Comparison of ENCODE assay signal across 19 mouse cellular contexts in the genomic region with DNA sequence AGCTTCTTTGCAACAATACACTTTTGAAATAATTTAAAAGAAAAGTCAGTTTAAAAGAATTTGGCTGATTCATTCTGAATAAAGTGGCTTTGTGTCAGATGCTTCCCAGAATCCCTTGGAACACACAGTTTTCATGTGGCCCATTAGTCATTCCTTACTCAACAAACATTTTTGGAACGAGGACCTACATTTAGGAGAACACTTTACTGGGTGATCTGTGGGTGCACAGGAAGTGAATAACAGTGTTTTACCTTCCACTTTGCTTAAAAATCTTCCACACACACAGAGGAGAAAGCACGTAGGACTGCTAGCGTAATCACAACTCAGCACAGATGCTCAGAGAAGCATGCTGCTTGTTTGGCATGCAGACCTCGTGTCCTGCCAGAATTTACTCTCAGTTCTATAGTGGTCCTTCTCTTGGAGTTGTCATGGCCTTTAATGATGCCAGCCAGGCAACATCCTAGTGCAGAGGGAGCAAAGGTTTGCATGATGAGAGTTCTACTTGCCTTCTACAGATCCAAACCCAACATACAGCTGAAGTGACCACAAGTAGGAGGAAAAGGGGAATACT. TPM values are rescaled to one million over a fixed set of nuclear protein-coding genes. Genes with fewer than 3 reads are reported as not detected.
A peak's percentile ranks its signal among the peaks of the same experiment; 100 is the strongest.
DNase-seq lines count a peak whose midpoint lies in the region; ATAC-seq and TF ChIP-seq lines count a peak whose summit lies in the region.
"Had no signal": no experiment of that assay in that cellular context is flagged by ENCODE, and none has a peak within 500 bp of the region (broad histone marks: within the 10 kb centered on the region; RNA-seq: fewer than 3 reads in every experiment).

No protein-coding gene starts in this region.

- intact Hi-C loops in left cerebral cortex, adult 2 months (cut with DNase I), result loop anchor here (5.0 kb wide), 2 partner anchors 47 to 93 kb away; no protein-coding TSS in a partner anchor
- intact Hi-C loops in left cerebral cortex, postnatal 4 days (cut with DNase I), result no loop called here

- no peaks in the 10 kb centered on the region for H3K4me1 ChIP-seq in forebrain, postnatal 0 days (ENCODE audit: insufficient read depth)
- no peaks in the 10 kb centered on the region for H3K4me1 ChIP-seq in forebrain, embryonic 15.5 days
- H3K4me1 ChIP-seq in olfactory bulb, adult 2 months (ENCODE audit: control insufficient read depth, insufficient read depth, low read length), result no peaks in the 10 kb centered on the region
- no peaks in the 10 kb centered on the region for H3K4me1 ChIP-seq in forebrain, embryonic 14.5 days (ENCODE audit: control insufficient read depth, insufficient read depth, low read length)
- H3K4me1 ChIP-seq: embryonic facial prominence, embryonic 10.5 days had no signal

- peak; percentile 47 for DNase-seq in forebrain, postnatal 0 days
- DNase-seq in left cerebral cortex, adult 2 months (ENCODE audit: extremely low spot score in 1 of 2, low spot score in 2 of 2), result peak; percentile 20 to 32
- DNase-seq in left cerebral cortex, postnatal 4 days, result no peak
- peak; percentile 81 for DNase-seq in brain, adult 2 months (ENCODE audit: low read depth, low spot score)
- no peak for DNase-seq in kidney, adult 9 months
- no peak for DNase-seq in forebrain, embryonic 14.5 days (ENCODE audit: low spot score)
- DNase-seq: cerebellum, adult 9-11 months; gastrocnemius, adult 2 months; liver, embryonic 13.5 days; lung, postnatal 10 days had no signal

- H3K9ac ChIP-seq in forebrain, postnatal 0 days, result no peak overlapping the region
- H3K9ac ChIP-seq in forebrain, embryonic 15.5 days (replicated peaks), result no peak overlapping the region
- no peak overlapping the region for H3K9ac ChIP-seq in forebrain, embryonic 14.5 days (ENCODE audit: low read length)
- H3K9ac ChIP-seq: heart, embryonic 12.5 days; liver, embryonic 13.5 days had no signal

- H3K27me3 ChIP-seq in forebrain, postnatal 0 days (ENCODE audit: insufficient read depth, low read length), result no peaks in the 10 kb centered on the region
- H3K27me3 ChIP-seq in forebrain, embryonic 15.5 days, result no peaks in the 10 kb centered on the region
- H3K27me3 ChIP-seq in forebrain, embryonic 14.5 days (replicated peaks; ENCODE audit: control insufficient read depth, insufficient read depth, low read length), result no peaks in the 10 kb centered on the region
- H3K27me3 ChIP-seq: heart, embryonic 12.5 days; liver, embryonic 13.5 days had no signal

- no peaks in the 10 kb centered on the region for H3K36me3 ChIP-seq in forebrain, postnatal 0 days (ENCODE audit: insufficient read depth)
- no peaks in the 10 kb centered on the region for H3K36me3 ChIP-seq in forebrain, embryonic 15.5 days
- no peaks in the 10 kb centered on the region for H3K36me3 ChIP-seq in forebrain, embryonic 14.5 days (ENCODE audit: control insufficient read depth, insufficient read depth, low read length)
- H3K36me3 ChIP-seq: embryonic facial prominence, embryonic 10.5 days; G1E; limb, embryonic 10.5 days; liver, embryonic 13.5 days had no signal

- H3K27ac ChIP-seq in forebrain, postnatal 0 days (ENCODE audit: low read depth, low read length), result no peak overlapping the region
- no peak overlapping the region for H3K27ac ChIP-seq in forebrain, embryonic 15.5 days (replicated peaks)
- H3K27ac ChIP-seq in left cerebral cortex, adult 2 months, result no peak overlapping the region
- peak overlapping the region; percentile 16; the same call in 1 of the 2 replicates for H3K27ac ChIP-seq in olfactory bulb, adult 2 months (ENCODE audit: insufficient read depth, low read depth, low read length)
- H3K27ac ChIP-seq in forebrain, embryonic 14.5 days (ENCODE audit: low read depth, low read length), result no peak overlapping the region
- H3K27ac ChIP-seq: embryonic facial prominence, embryonic 10.5 days; gastrocnemius, adult 2 months; limb, embryonic 10.5 days; liver, embryonic 13.5 days had no signal

- no peak for TF ChIP-seq CTCF in forebrain, postnatal 0 days (IDR thresholded peaks at IDR 0.05; ENCODE audit: low read depth)
- no peak for TF ChIP-seq CTCF in left cerebral cortex, adult 2 months (IDR thresholded peaks at IDR 0.05)
- no peak for TF ChIP-seq CTCF in olfactory bulb, adult 2 months (IDR thresholded peaks at IDR 0.05; ENCODE audit: insufficient read depth, low read depth, low read length)

- H3K4me3 ChIP-seq in forebrain, postnatal 0 days (ENCODE audit: low read depth, low read length), result no peak overlapping the region
- no peak overlapping the region for H3K4me3 ChIP-seq in forebrain, embryonic 15.5 days
- H3K4me3 ChIP-seq in left cerebral cortex, adult 2 months, result no peak overlapping the region
- H3K4me3 ChIP-seq in olfactory bulb, adult 2 months (ENCODE audit: insufficient read depth, low read depth, low read length), result no peak overlapping the region
- H3K4me3 ChIP-seq in forebrain, embryonic 14.5 days (ENCODE audit: low read depth, low read length), result no peak overlapping the region
- H3K4me3 ChIP-seq: embryonic facial prominence, embryonic 10.5 days; gastrocnemius, adult 2 months; heart, embryonic 12.5 days; limb, embryonic 10.5 days; liver, embryonic 13.5 days had no signal

- WGBS in forebrain, postnatal 0 days, result 40% methylated on average over 4 of the region's 4 CpGs
- WGBS in forebrain, embryonic 15.5 days, result 53% methylated on average over 4 of the region's 4 CpGs
- WGBS in olfactory bulb, adult 2 months, result 22% methylated on average over 4 of the region's 4 CpGs
- WGBS in forebrain, embryonic 14.5 days, result 64% methylated on average over 4 of the region's 4 CpGs

- H3K9me3 ChIP-seq in forebrain, postnatal 0 days (ENCODE audit: low read length), result no peaks in the 10 kb centered on the region
- H3K9me3 ChIP-seq in forebrain, embryonic 15.5 days, result no peaks in the 10 kb centered on the region
- H3K9me3 ChIP-seq in forebrain, embryonic 14.5 days (replicated peaks; ENCODE audit: control insufficient read depth, low read length), result no peaks in the 10 kb centered on the region
- H3K9me3 ChIP-seq: embryonic facial prominence, embryonic 10.5 days; G1E; heart, embryonic 12.5 days; limb, embryonic 10.5 days; liver, embryonic 13.5 days had no signal

- H3K4me2 ChIP-seq in forebrain, postnatal 0 days (ENCODE audit: low read depth), result no peak overlapping the region
- no peak overlapping the region for H3K4me2 ChIP-seq in forebrain, embryonic 15.5 days (replicated peaks)
- H3K4me2 ChIP-seq in forebrain, embryonic 14.5 days (ENCODE audit: low read length), result no peak overlapping the region
- H3K4me2 ChIP-seq: heart, embryonic 12.5 days; liver, embryonic 13.5 days had no signal

- no peak for TF ChIP-seq POLR2A in olfactory bulb, adult 2 months (IDR thresholded peaks at IDR 0.05; ENCODE audit: insufficient read depth, low read depth, low read length)

- ATAC-seq in forebrain, postnatal 0 days, result no peak
- no peak for ATAC-seq in forebrain, embryonic 15.5 days (replicated peaks)
- no peak for ATAC-seq in forebrain, embryonic 14.5 days

RNA-seq across cellular contexts. Expression of a gene that starts 1.7 kb away (rescaled TPM):
- total RNA-seq in forebrain, postnatal 0 days (2014; rRNA removed), result not detected in 2 replicates
- polyA plus RNA-seq in forebrain, postnatal 0 days (2015; fragmentation: Nextera tagmentation; extraction: Ambion mirVana), result not detected in 2 replicates
- polyA plus RNA-seq in forebrain, embryonic 15.5 days (2015; fragmentation: Nextera tagmentation; extraction: Ambion mirVana), result not detected in 2 replicates
- not detected for total RNA-seq in left cerebral cortex, adult 2 months (2021)
- total RNA-seq in left cerebral cortex, postnatal 4 days (2021), result not detected
- not detected in 2 replicates for polyA plus RNA-seq in olfactory bulb, adult 2 months (2012; ENCODE audit: insufficient read depth, insufficient read length, low replicate concordance, missing spikeins)
- not detected in 2 replicates for polyA plus RNA-seq in forebrain, embryonic 14.5 days (2014; fragmentation: Nextera tagmentation; extraction: Ambion mirVana)
- total RNA-seq: G1E; gastrocnemius, adult 2 months; hematopoietic stem cell, adult 5-6 weeks had no signal
- polyA plus RNA-seq: embryonic facial prominence, embryonic 10.5 days; G1E; heart, embryonic 12.5 days; kidney, embryonic 16.5 days; limb, embryonic 10.5 days; liver, embryonic 13.5 days; urinary bladder, adult 2 months had no signal

RNA-seq across cellular contexts. Expression of a gene that starts 17.9 kb away (rescaled TPM):
- 3.8 and 7.8 TPM in 2 replicates for total RNA-seq in forebrain, postnatal 0 days (2014; rRNA removed)
- polyA plus RNA-seq in forebrain, postnatal 0 days (2015; fragmentation: Nextera tagmentation; extraction: Ambion mirVana), result 2.9 and 3.2 TPM in 2 replicates
- polyA plus RNA-seq in forebrain, embryonic 15.5 days (2015; fragmentation: Nextera tagmentation; extraction: Ambion mirVana), result 1.5 and 1.9 TPM in 2 replicates
- 1 to 10 TPM; 6.8 to 7.4 TPM for total RNA-seq in left cerebral cortex, adult 2 months (2021)
- 1 to 10 TPM; 7.8 to 9.5 TPM for total RNA-seq in left cerebral cortex, postnatal 4 days (2021)
- not detected in 2 replicates for polyA plus RNA-seq in olfactory bulb, adult 2 months (2012; ENCODE audit: insufficient read depth, insufficient read length, low replicate concordance, missing spikeins)
- polyA plus RNA-seq in forebrain, embryonic 14.5 days (2014; fragmentation: Nextera tagmentation; extraction: Ambion mirVana), result 1.7 and 2.1 TPM in 2 replicates

RNA-seq across cellular contexts. Expression of a gene that starts 42.8 kb away (rescaled TPM):
- 1.4 and 2.2 TPM in 2 replicates for total RNA-seq in forebrain, postnatal 0 days (2014; rRNA removed)
- 1.5 and 2.4 TPM in 2 replicates for polyA plus RNA-seq in forebrain, postnatal 0 days (2015; fragmentation: Nextera tagmentation; extraction: Ambion mirVana)
- polyA plus RNA-seq in forebrain, embryonic 15.5 days (2015; fragmentation: Nextera tagmentation; extraction: Ambion mirVana), result 0.32 and 1.1 TPM in 2 replicates
- total RNA-seq in left cerebral cortex, adult 2 months (2021), result not detected
- total RNA-seq in left cerebral cortex, postnatal 4 days (2021), result under 1 TPM in 1 of 2 experiments, not detected in 1; 0.50 TPM
- polyA plus RNA-seq in olfactory bulb, adult 2 months (2012; ENCODE audit: insufficient read depth, insufficient read length, low replicate concordance, missing spikeins), result not detected in 2 replicates
- 1.2 TPM in 2 replicates for polyA plus RNA-seq in forebrain, embryonic 14.5 days (2014; fragmentation: Nextera tagmentation; extraction: Ambion mirVana)
- total RNA-seq: gastrocnemius, adult 2 months; hematopoietic stem cell, adult 5-6 weeks had no signal
- polyA plus RNA-seq: embryonic facial prominence, embryonic 10.5 days; heart, embryonic 12.5 days; kidney, embryonic 16.5 days; liver, embryonic 13.5 days; urinary bladder, adult 2 months had no signal

RNA-seq across cellular contexts. Expression of a gene that starts 50.2 kb away (rescaled TPM):
- total RNA-seq in forebrain, postnatal 0 days (2014; rRNA removed), result 36.7 and 38.2 TPM in 2 replicates
- polyA plus RNA-seq in forebrain, postnatal 0 days (2015; fragmentation: Nextera tagmentation; extraction: Ambion mirVana), result 15.9 and 20.5 TPM in 2 replicates
- polyA plus RNA-seq in forebrain, embryonic 15.5 days (2015; fragmentation: Nextera tagmentation; extraction: Ambion mirVana), result 19.5 and 21.2 TPM in 2 replicates
- 10 to 100 TPM; 57.5 to 84.4 TPM for total RNA-seq in left cerebral cortex, adult 2 months (2021)
- total RNA-seq in left cerebral cortex, postnatal 4 days (2021), result 10 to 100 TPM; 54.9 TPM
- not detected in 2 replicates for polyA plus RNA-seq in olfactory bulb, adult 2 months (2012; ENCODE audit: insufficient read depth, insufficient read length, low replicate concordance, missing spikeins)
- polyA plus RNA-seq in forebrain, embryonic 14.5 days (2014; fragmentation: Nextera tagmentation; extraction: Ambion mirVana), result 12.6 and 14.3 TPM in 2 replicates

Comparison
In these comparisons a context has a peak if more than half of its experiments do, and no peak if none do; other contexts are left out.
1. DNase-seq: peak in forebrain, postnatal 0 days (single experiment), left cerebral cortex, adult 2 months (2 of 2) and brain, adult 2 months (single experiment); none in left cerebral cortex, postnatal 4 days (single experiment), kidney, adult 9 months (single experiment) and forebrain, embryonic 14.5 days (single experiment).